Comparison of ENCODE assay signal across 20 mouse cellular contexts in the genomic region with DNA sequence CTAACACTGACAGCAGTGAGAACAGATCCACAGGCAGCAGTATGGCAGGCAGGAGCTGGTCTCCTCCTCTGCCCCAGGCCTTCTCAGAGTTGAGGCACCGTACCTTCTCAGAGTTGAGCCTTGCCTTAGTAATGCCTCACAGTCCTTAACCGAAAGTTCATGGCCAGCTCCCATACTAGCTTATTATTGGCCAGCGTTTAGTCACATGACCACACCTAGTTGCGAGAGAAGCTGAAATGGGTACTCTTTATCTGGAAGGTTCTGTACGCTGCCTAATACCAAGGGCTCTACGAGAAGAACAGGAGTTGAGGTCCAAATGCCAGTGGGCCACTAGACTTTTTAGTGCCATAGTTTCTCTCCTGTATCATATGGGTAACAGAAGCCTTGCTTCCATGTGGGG. TPM values are rescaled to one million over a fixed set of nuclear protein-coding genes. Genes with fewer than 3 reads are reported as not detected.
DNase-seq lines count a peak whose midpoint lies in the region; ATAC-seq and TF ChIP-seq lines count a peak whose summit lies in the region.
"Had no signal": no experiment of that assay in that cellular context is flagged by ENCODE, and none has a peak within 500 bp of the region (broad histone marks: within the 10 kb centered on the region; RNA-seq: fewer than 3 reads in every experiment).

No protein-coding gene starts in this region.

- no peak for TF ChIP-seq EP300 in heart, adult 2 months (IDR thresholded peaks at IDR 0.05; ENCODE audit: insufficient read depth, low read depth, low read length)

- no peaks in the 10 kb centered on the region for H3K79me2 ChIP-seq in heart, adult 2 months (replicated peaks; ENCODE audit: control insufficient read depth, insufficient read depth, low read length)

- H3K4me3 ChIP-seq in heart, adult 2 months = no peak overlapping the region
- no peak overlapping the region for H3K4me3 ChIP-seq in hindbrain, postnatal 0 days (ENCODE audit: low read length)
- H3K4me3 ChIP-seq in hindbrain, embryonic 10.5 days = no peak overlapping the region
- peak overlapping the region; percentile 4 for H3K4me3 ChIP-seq in megakaryocyte, embryonic 14.5 days (replicated peaks)
- no peak overlapping the region for H3K4me3 ChIP-seq in brown adipose tissue, adult 24 weeks (ENCODE audit: insufficient read depth, low read depth, low read length)
- H3K4me3 ChIP-seq: embryonic facial prominence, embryonic 13.5 days; erythroblast, embryonic 14.5 days; forebrain, embryonic 12.5 days; hindbrain, embryonic 13.5 days; limb, embryonic 15.5 days; midbrain, embryonic 15.5 days; neural tube, embryonic 12.5 days had no signal

- no peak for ATAC-seq in hindbrain, postnatal 0 days
- no peak for ATAC-seq in megakaryocyte, adult 5-6 weeks (ENCODE audit: poor library complexity, severe bottlenecking)
- ATAC-seq: activated CD4-positive, CD25-positive, alpha-beta regulatory T cell, adult 4 months; midbrain, embryonic 15.5 days had no signal

- peak overlapping the region; percentile 44 for H3K27ac ChIP-seq in heart, adult 2 months
- H3K27ac ChIP-seq in hindbrain, postnatal 0 days = peak overlapping the region; percentile 5; the same call in 1 of the 2 replicates
- no peak overlapping the region for H3K27ac ChIP-seq in hindbrain, embryonic 10.5 days
- H3K27ac ChIP-seq in brown adipose tissue, adult 24 weeks (replicated peaks; ENCODE audit: low read depth, low read length) = peak overlapping the region; percentile 78
- H3K27ac ChIP-seq: embryonic facial prominence, embryonic 13.5 days; forebrain, embryonic 12.5 days; hindbrain, embryonic 13.5 days; limb, embryonic 15.5 days; midbrain, embryonic 15.5 days; neural tube, embryonic 12.5 days had no signal

- no peak overlapping the region for H3K4me2 ChIP-seq in hindbrain, postnatal 0 days (ENCODE audit: low read depth, low read length)
- H3K4me2 ChIP-seq: embryonic facial prominence, embryonic 13.5 days; forebrain, embryonic 12.5 days; hindbrain, embryonic 13.5 days; limb, embryonic 15.5 days; midbrain, embryonic 15.5 days; neural tube, embryonic 12.5 days had no signal

- H3K36me3 ChIP-seq in heart, adult 2 months (ENCODE audit: control insufficient read depth, insufficient read depth, low read length) = no peaks in the 10 kb centered on the region; the same call in 1 of the 2 replicates
- H3K36me3 ChIP-seq in hindbrain, postnatal 0 days (ENCODE audit: insufficient read depth, low read length) = no peaks in the 10 kb centered on the region
- H3K36me3 ChIP-seq in hindbrain, embryonic 10.5 days = no peaks in the 10 kb centered on the region
- no peaks in the 10 kb centered on the region for H3K36me3 ChIP-seq in megakaryocyte, embryonic 14.5 days (replicated peaks; ENCODE audit: low read length)
- H3K36me3 ChIP-seq: embryonic facial prominence, embryonic 13.5 days; forebrain, embryonic 12.5 days; hindbrain, embryonic 13.5 days; limb, embryonic 15.5 days; midbrain, embryonic 15.5 days; neural tube, embryonic 12.5 days had no signal

- WGBS in heart, adult 2 months = 89% methylated on average over 6 of the region's 6 CpGs
- WGBS in hindbrain, postnatal 0 days = 92% methylated on average over 6 of the region's 6 CpGs
- WGBS in hindbrain, embryonic 10.5 days = 91% methylated on average over 6 of the region's 6 CpGs

- DNase-seq in heart, adult 2 months = no peak
- DNase-seq in heart, adult 8-10 months (ENCODE audit: low spot score) = no peak
- DNase-seq in hindbrain, postnatal 0 days (ENCODE audit: low spot score) = no peak
- no peak for DNase-seq in hindbrain, embryonic 10.5 days (ENCODE audit: low spot score)
- no peak for DNase-seq in ovary, postnatal 36 days (ENCODE audit: low spot score)
- DNase-seq: embryo, embryonic 11 days; kidney, postnatal 36 days; retina, postnatal 1 day; thymus, postnatal 36 days had no signal

- intact Hi-C loops in heart, adult 2 months (cut with DNase I) = loop anchor here (5.0 kb wide), 1 partner anchor 34 kb away; no protein-coding TSS in a partner anchor

- no peak overlapping the region for H3K9ac ChIP-seq in heart, adult 2 months (ENCODE audit: low read depth, low read length)
- no peak overlapping the region for H3K9ac ChIP-seq in hindbrain, postnatal 0 days (replicated peaks; ENCODE audit: low read length)
- H3K9ac ChIP-seq: embryonic facial prominence, embryonic 13.5 days; forebrain, embryonic 12.5 days; hindbrain, embryonic 13.5 days; limb, embryonic 15.5 days; midbrain, embryonic 15.5 days; neural tube, embryonic 12.5 days had no signal

- peaks cover 11% of the 10 kb centered on the region for H3K4me1 ChIP-seq in heart, adult 2 months (ENCODE audit: control insufficient read depth, insufficient read depth, low read length)
- no peaks in the 10 kb centered on the region; the same call in 1 of the 2 replicates for H3K4me1 ChIP-seq in hindbrain, postnatal 0 days (ENCODE audit: insufficient read depth, low read length)
- H3K4me1 ChIP-seq in hindbrain, embryonic 10.5 days (replicated peaks) = peaks cover 22% of the 10 kb centered on the region
- H3K4me1 ChIP-seq in megakaryocyte, embryonic 14.5 days = peaks cover 53% of the 10 kb centered on the region
- peaks cover 32% of the 10 kb centered on the region for H3K4me1 ChIP-seq in brown adipose tissue, adult 24 weeks (ENCODE audit: control insufficient read depth, insufficient read depth, insufficient read length, low read length)
- H3K4me1 ChIP-seq: forebrain, embryonic 12.5 days had no signal

- H3K9me3 ChIP-seq in hindbrain, postnatal 0 days (ENCODE audit: low read length) = no peaks in the 10 kb centered on the region
- no peaks in the 10 kb centered on the region for H3K9me3 ChIP-seq in hindbrain, embryonic 10.5 days
- no peaks in the 10 kb centered on the region for H3K9me3 ChIP-seq in megakaryocyte, embryonic 14.5 days
- H3K9me3 ChIP-seq: embryonic facial prominence, embryonic 13.5 days; forebrain, embryonic 12.5 days; hindbrain, embryonic 13.5 days; limb, embryonic 15.5 days; midbrain, embryonic 15.5 days; neural tube, embryonic 12.5 days had no signal

- TF ChIP-seq CTCF in heart, adult 2 months (IDR thresholded peaks at IDR 0.05) = no peak
- TF ChIP-seq CTCF in hindbrain, postnatal 0 days (IDR thresholded peaks at IDR 0.05; ENCODE audit: low read depth) = no peak

- H3K27me3 ChIP-seq in heart, adult 2 months (ENCODE audit: control insufficient read depth, insufficient read depth, low read length) = no peaks in the 10 kb centered on the region
- no peaks in the 10 kb centered on the region for H3K27me3 ChIP-seq in hindbrain, postnatal 0 days (ENCODE audit: insufficient read depth, low read length)
- 0 out of 2 replicates have a peak, but pooled peaks cover 8% of the 10 kb centered on the region for H3K27me3 ChIP-seq in hindbrain, embryonic 10.5 days (ENCODE audit: insufficient read depth, poor library complexity, severe bottlenecking)
- peaks cover 46% of the 10 kb centered on the region for H3K27me3 ChIP-seq in megakaryocyte, embryonic 14.5 days (replicated peaks)
- H3K27me3 ChIP-seq: embryonic facial prominence, embryonic 13.5 days; limb, embryonic 15.5 days; midbrain, embryonic 15.5 days had no signal

- TF ChIP-seq POLR2A in heart, adult 2 months (IDR thresholded peaks at IDR 0.05; ENCODE audit: insufficient read depth, low read depth, low read length) = no peak

RNA-seq across cellular contexts. Expression of gene Abtb1, which starts 20.5 kb away (rescaled TPM):
- total RNA-seq in heart, adult 2 months (2021) = 10 to 100 TPM; 19.7 to 22.7 TPM
- polyA plus RNA-seq in heart, adult 2 months (2012; rRNA removed) = 46.2 and 46.7 TPM in 2 replicates
- 10 to 100 TPM; 18.8 to 27.6 (median 23.8) TPM for total RNA-seq in heart, adult 8-10 months (2022)
- total RNA-seq in hindbrain, postnatal 0 days (2014; rRNA removed) = 62.6 and 78.9 TPM in 2 replicates
- polyA plus RNA-seq in hindbrain, postnatal 0 days (2015; fragmentation: Nextera tagmentation; extraction: Ambion mirVana) = 31.5 and 34.8 TPM in 2 replicates
- polyA plus RNA-seq in hindbrain, embryonic 10.5 days (2016; fragmentation: Nextera tagmentation; extraction: Ambion mirVana) = 27.2 and 27.5 TPM in 2 replicates
- polyA plus RNA-seq in megakaryocyte, embryonic 14.5 days (2012; ENCODE audit: insufficient read depth, low replicate concordance) = 33.5 and 113 TPM in 2 replicates
- 22.8 TPM in 2 replicates for total RNA-seq in megakaryocyte, adult 5-6 weeks (2015)
- 104 TPM in 2 replicates for total RNA-seq in megakaryocyte, adult 5-6 weeks (2017)
- 8.6 and 12.6 TPM in 2 replicates for polyA plus RNA-seq in brown adipose tissue, adult 24 weeks (2012; ENCODE audit: insufficient read depth, insufficient read length, missing spikeins)

RNA-seq across cellular contexts. Expression of gene Podxl2, which starts 53.5 kb away (rescaled TPM):
- total RNA-seq in heart, adult 2 months (2021) = 10 to 100 TPM; 13.1 to 15.9 TPM
- polyA plus RNA-seq in heart, adult 2 months (2012; rRNA removed) = 20.7 and 26.2 TPM in 2 replicates
- total RNA-seq in heart, adult 8-10 months (2022) = 10 to 100 TPM; 13.7 to 14.8 (median 14.2) TPM
- total RNA-seq in hindbrain, postnatal 0 days (2014; rRNA removed) = 1,247 and 1,290 TPM in 2 replicates
- 675 and 695 TPM in 2 replicates for polyA plus RNA-seq in hindbrain, postnatal 0 days (2015; fragmentation: Nextera tagmentation; extraction: Ambion mirVana)
- polyA plus RNA-seq in hindbrain, embryonic 10.5 days (2016; fragmentation: Nextera tagmentation; extraction: Ambion mirVana) = 81.1 and 182 TPM in 2 replicates
- polyA plus RNA-seq in megakaryocyte, embryonic 14.5 days (2012; ENCODE audit: insufficient read depth, low replicate concordance) = 1.2 and 3.2 TPM in 2 replicates
- not detected in 2 replicates for total RNA-seq in megakaryocyte, adult 5-6 weeks (2015)
- 0.16 and 0.40 TPM in 2 replicates for total RNA-seq in megakaryocyte, adult 5-6 weeks (2017)
- polyA plus RNA-seq in brown adipose tissue, adult 24 weeks (2012; ENCODE audit: insufficient read depth, insufficient read length, missing spikeins) = 1.1 and 1.6 TPM in 2 replicates
- polyA plus RNA-seq: activated CD4-positive, CD25-positive, alpha-beta regulatory T cell, adult 4 months had no signal
